Mouse (Mus musculus) retina, postnatal 7 days (tissue): ENCODE measurements around the gene Tspan13.

Source experiments
- DNase-seq: peaks from one replicate; pipeline ENCODE4 v3.0.0-alpha.2; 2012; ENCODE audit warnings: low read depth, low spot score

Tspan13 gene

DNA sequence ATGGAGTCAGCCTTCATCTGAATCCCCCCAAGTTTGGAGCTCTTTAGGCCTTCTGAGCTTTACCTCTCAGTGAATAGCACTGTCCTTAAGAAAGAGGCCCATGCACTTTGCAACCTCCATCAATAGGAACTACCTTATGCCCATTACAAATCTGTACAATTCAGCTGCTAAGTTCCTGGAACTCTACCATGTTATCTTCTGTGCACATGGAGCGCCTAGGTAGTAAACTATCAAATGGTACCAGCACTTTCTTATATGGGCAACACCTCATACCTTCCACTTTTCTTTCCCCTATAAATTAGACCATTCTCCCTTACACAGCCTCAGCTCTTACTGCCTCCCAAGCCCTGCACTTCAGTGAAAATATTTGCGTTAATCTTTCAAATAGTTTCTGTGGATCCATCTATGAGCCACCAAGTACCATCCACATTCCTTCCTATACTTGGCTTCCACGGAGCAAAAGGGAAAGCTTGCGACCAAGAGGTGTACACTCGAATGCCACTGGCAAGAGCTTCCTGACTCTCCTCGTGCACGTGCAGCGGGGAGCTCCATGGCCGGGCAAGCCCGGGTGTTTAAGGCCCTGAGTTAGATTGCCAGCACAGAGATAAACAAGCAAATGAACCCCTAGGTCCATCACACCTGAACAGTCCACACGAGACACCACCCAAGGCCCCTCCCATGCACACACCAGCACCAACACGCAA lies 11.5 kb downstream of the Tspan13 start:
- DNase-seq: no peak

DNA sequence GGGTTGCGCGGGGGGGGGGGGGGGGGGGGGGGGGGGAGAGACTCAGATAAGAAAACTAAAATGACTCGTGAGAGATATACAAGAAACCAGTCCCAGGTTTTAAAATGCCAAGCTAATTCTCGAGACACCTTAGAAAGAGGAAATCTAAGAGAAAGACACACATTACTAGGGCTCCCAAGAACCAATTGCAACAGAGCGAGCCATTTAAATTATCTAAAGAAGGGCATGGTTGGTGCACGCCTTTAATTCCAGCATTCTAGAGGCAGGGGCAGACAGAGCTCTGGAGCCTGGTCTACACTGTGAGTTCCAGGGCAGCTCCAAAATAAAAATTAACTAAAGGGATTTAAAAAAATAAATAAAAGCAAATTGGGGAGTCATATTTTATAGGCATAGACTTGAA lies 12.6 kb downstream of the Tspan13 start:
- no peak for DNase-seq

DNA sequence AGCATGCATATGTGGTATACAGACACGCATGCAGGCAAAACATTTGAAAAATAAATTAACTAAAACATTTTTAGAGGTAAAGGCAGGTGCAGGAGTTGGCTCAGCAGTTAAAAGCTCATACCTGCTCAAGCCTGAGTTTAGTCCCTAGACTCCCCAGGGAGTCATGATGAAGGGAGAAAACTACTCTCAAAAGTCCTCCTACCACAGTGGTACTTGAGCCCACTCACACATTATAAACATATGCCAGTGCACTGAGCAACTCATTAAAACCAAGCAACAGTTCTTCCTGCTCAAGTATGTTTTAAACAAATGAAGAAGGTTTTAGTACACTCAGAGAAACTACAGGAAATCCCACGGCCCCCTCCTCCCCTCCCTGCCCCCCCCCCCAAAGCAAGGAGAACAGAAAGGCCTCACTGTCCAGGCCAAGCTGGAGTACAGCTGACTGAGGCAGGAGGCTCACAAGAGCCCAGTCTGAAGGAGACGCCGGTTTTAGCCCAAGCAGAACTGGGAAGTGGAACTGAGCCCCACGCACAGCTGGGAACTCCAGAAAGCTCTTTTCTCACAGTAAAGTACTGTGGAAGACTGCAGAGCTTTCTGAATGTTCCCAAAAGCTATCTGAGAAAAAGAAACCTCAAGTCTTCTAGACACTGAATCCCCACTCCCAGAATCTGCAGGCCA lies 13.2 kb downstream of the Tspan13 start:
- DNase-seq: no peak

DNA sequence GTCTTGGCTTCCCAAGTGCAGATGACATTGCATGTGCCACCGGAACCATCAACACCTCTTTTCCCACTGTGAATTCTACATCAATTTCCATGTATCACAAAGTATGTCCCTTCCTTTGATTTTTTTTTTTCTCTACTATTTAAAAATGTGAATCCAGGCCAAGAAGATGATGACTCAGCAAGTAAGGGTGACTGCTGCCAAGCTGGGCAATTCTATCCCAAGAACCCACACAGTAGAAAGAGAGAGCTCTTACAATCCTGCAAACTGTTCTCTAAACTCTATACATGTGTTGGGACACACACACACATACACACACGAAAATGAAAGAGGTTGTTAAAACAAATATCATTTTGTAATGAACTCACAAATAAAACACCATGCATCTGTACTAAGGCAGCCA lies 15.1 kb downstream of the Tspan13 start:
- DNase-seq: no peak

DNA sequence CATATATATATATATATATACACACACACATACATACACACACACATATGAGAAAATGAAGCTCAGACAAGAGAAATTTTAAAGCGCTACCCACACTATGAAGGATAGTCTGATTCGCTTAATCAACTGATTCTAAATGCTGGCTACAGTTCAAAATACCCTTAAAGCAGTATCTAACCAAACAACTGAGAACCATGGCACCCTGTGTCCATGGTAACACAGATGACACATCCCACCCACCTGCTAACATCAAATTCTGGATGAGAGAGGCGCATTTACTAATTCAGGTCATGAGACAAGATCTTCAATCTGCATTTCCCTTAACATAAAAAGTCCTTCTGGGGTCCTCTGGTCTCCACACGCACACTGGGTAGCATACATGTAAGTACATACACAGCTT lies 16.2 kb downstream of the Tspan13 start:
- no peak for DNase-seq

DNA sequence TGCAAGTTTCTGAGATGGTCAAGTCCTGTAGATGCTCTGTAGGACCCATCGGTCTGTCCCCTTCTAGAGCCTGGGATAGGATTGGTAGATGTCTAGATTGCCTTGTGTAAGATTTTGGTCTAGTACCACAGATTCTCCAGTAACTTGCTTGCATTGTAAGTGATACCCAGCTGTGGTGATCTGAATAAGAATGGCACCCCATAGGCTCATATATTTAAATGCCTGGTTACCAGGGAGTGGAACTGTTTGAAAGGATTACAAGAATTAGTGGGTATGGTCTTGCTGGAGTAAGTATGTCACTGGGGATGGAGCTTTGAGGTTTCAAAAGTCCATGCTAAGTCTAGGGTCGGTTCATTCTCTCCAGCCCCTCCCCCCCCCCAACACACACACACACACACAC lies 21.6 kb downstream of the Tspan13 start:
- DNase-seq: no peak

DNA sequence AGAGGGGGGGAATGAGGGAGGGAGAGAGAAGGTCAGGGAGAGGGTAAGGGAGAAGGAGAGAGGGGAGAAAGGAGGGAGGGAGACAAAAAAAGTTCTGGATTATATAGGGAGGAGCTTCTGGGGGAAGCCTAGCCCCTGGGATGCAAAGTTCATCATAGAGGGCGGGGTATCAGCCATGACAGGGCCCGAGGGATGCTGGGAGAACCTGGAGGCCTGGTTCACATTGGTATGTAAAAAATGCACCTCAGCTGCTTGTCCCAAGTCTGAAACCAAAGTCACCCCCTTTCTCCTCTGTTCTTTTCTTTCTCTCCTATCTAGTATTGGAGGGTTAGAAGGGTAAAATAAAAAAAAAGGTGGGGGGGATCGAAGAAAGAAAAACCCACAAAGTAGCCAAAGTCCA lies 22.2 kb downstream of the Tspan13 start:
- DNase-seq: no peak

DNA sequence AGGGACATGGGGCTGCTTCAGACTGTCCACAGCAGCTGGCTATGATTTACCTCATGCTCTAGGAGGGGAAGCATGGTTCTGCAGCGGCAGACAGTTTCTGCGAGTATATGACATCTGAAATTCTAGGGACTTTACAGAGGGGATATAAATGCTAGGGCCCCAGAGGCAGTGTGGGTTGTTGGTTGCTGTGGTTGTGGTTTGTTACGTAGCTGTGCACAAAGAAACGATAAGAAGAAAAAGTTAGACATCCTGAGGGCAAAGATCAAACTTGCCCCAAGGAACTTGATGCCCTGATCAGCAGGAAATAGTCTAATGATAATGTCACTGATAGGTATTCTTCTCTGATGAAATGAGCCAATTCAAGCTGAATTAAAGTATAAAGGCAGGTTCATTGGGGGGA lies 22.7 kb downstream of the Tspan13 start:
- no peak for DNase-seq

DNA sequence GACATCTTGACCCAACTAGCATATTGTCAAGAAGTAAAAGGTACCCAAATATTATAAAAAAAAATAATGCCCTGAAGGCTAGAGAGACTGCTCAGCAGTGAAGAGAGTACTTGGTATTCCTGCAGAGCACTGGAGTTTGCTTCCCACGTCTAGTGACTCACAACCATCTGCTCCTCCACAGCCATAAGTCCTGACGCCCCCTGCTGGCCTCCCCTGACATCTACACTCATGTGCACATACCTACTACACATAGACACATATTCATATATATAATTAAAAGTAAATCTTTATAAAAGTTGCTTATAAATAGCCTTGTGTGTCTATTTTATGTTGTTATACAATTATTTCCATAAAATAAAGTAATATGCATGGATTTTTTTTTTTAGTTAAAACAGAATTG lies 24.5 kb downstream of the Tspan13 start:
- DNase-seq: no peak

DNA sequence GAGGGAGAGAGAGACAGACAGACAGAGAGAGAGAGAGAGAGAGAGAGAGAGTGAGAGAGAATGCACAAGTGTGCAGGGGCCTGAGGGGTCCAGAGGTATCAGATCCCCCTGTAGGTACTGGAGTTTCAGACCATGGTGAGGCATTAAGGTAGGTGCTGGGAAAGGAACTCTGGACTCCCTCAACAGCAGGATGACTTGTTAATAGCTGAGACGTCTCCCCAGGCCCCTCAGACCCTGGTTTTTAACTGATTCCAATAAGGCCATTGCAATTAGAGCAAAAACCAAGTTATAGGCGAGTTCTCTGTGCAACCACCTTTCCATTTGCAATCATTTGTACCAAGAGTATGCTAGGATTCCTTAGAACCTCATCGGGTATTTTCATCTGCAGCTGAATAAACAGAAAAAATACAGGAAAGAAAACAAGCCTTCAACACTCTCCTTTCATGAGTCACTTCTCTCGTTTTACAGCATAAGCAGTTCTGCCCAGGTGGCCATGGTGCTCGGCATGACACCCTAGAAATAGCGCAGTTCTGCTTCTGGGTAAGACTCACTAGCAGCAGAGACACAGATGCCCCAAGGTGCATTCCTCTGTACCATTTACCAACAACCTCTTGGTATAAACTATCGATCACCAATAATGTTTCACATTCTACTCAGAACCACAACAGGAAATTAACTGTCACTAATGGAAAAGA lies 28.9 kb downstream of the Tspan13 start:
- no peak for DNase-seq

DNA sequence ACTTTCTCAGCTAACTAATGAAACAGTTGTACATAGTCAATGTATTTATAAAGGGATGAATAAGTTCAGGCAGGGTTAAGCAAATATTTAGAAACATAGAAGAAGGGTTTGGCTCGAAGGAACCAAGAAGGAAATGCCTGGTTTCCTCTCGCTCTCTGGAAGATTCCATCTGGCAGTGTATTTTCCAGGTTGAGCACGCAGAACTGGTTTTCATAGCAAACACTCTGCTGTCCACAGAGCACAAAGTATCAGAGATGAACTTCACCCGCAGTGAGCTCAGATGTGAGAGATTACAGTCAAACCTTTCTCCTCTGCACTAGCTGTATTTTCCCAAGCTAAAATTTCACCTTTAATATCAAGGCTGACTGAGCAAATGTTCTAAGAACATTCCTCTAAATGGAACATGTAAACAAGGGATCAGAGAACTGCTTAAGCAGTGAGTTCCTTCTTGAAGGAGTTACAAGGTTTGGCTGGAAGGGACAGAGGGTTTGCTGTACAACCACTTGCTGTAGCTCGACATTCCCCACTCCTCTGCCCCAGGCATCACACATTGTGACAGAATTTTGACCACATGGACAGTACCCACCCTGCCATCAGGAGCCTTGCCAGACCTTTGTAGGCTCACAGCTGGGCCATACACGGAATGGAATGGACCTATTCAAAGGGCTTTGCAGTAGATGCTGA lies 33.8 kb downstream of the Tspan13 start:
- DNase-seq: no peak

DNA sequence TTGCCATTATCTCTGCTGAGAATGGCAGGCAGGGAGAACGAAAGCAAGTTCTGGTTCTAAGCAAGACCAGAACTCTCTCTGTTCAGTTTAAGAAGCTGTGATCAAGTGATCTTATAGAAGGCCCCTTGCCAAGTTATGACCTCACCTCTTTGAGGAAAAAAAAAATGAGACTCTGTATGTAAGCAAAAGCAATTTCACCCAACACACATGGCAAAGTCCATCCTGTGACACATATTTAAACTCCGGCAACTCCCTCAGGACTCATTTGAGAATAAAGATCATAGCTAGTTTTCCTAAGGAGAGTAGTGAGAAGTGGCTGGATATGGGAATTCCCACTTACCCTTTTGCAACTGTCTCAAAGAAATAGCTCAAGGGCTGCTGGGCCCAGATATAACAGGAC lies 34.7 kb downstream of the Tspan13 start:
- DNase-seq: no peak

DNA sequence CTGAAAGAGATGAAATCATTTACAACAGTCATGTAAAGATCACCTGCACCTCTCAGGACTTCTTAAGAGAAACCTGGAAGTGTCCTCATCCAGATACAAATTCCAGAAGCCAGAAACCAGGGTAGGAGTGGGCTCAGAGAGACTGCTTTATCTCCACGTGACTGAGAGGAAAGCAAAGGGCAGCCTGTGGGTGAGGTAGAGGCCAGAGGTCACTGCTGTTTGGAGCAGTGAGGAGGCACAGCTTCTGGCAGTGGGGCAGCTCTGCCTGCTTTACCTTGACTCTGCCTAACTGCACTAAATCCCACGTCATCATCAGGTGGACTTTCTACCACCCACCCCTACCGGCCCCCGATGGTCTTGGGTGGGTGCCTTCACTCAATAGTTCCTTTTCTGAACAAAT lies 37.6 kb downstream of the Tspan13 start:
- DNase-seq: no peak

DNA sequence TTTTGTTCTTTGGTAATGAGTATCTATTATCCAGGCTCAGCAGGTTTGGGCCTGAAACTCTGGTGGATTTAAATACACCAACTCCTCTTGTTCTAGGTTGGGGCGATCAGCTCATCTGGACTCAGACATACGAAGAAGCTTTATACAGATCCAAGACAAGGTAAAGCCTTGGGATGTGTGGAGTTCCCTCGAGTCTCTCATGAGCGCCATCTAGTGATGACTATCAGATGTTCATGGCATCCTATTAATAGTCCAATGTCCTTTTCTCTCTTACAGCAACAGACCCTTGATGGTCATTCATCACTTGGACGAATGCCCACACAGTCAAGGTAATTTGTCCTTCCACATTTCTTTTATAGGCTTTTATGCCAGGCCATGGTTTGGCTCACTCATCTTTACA lies 46.5 kb downstream of the Tspan13 start:
- peak; percentile 32 for DNase-seq

DNA sequence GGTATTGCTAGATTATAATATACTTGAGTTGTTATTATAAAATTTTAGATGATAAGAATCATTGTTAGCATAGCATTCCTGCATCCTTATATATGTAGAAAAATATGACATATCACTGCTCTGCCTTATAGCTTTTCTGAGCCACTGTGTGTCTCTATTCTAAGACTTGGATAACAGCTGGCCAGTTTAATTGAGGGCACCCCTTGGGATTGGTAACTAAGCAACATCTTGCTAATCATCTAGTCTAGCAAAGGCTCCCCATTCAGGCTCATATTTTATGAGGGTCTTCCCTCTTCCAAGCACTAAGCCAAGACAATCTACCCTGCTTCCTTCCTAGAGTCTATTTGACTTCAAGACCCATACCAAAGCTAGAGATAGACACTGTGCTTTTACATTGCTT lies 48.2 kb downstream of the Tspan13 start:
- DNase-seq: no peak

DNA sequence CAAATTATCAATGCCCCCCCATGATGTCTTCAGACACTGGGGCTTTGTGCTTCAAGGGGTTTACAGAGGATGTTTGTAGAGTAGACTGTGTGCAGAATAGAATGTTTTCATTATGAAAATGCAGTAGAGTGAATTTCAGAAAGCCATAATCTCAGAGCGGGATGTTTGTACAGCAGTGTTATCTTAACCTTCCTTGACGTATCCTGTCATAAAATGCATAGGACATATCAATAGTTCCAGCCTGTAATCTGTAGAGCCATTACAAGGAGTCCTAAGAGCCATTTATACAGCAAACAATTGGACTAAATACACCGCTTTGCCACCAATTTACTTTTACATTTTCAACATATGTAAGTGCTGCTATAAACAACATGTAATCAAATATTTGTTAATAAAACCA lies 48.7 kb downstream of the Tspan13 start:
- DNase-seq: no peak

DNA sequence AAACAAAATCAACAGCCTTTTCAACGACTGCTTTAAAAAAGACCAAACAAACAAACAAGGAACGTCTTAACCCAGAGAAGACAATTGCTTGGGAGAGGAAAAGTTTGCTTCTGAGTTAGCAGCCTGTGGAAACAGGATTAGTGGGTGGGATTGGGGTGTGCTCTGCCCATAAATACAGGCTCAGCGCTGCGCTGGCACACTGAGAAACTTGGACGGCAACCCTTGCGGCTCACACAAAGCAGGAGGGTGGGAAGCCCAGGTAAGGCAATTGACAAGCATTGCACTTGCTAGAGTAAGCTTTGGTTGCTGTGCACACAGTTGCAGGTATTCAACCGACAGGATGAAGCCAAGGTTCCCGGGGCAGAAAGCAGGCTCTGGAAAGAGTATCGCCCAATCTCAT lies 49.6 kb downstream of the Tspan13 start, which contains the start of gene Agr2:
Agr2 (plus strand) TSS at position 197 of the 400 bp plus-strand sequence.
- DNase-seq: no peak

DNA sequence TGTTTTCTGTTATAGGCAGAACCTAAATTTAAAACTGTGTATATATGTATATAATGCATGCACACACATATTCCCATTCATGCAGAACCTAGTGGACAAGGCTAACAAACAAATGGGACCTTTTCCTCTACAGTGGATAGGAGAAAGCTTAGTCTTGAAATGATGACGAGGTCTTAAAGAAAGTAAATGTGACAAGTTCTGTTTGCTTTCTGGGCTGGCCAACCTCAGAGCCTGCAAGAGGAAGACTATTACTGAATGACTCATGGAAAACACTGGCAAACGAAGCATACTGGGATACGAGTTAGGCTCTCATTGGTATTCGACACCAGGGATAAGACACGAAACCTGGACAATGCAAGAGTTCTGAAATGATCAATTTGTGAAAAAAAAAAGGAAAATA lies 57.6 kb downstream of the Tspan13 start:
- DNase-seq: no peak

DNA sequence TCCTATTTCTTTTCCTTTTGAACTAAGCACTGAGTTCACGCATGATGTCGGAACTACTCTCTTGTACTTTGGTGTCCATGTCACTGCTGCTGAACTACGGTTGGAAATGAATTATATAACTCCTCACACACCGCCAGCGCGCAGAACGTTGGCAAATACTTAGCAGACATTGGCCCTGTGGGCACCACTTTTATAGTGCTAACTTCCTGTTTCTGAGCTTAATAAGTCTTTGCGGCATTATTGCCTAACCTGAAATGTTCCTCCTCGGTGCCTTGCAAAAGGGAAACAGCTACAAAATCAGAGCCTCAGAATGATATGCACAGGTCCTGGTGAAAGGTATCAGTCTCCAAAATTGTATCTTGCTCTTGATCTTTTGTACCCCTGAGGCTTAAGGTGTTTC lies 58.8 kb downstream of the Tspan13 start:
- DNase-seq: no peak

DNA sequence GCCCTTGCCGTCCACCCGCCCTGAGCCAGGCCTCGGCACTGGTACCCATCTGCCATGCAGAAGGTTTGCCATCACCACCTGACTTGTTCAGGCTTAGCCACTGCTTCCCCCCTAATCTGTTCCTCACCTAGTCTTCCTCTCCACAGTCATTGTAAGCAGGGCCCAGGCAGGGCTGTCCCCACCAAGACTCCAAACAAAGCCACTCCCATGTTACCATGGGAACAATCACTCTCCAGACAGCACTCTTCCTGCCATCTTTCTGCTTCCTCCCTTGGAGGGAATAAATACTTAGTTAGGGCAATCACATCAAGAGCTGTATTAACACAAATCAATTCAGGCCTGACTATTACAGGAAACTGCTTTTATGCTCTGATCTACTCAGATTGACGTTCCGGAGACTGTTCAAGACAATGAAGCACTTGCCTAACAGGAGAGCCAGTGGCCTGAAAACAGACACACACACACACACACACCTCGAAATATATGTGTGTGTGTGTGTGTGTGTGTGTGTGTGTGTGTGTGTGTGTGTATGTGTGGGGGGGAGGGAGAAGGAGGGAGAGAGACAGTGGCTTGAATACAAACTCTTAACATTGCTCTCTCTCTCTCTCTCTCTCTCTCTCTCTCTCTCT lies 60.5 kb downstream of the Tspan13 start:
- DNase-seq: no peak

DNA sequence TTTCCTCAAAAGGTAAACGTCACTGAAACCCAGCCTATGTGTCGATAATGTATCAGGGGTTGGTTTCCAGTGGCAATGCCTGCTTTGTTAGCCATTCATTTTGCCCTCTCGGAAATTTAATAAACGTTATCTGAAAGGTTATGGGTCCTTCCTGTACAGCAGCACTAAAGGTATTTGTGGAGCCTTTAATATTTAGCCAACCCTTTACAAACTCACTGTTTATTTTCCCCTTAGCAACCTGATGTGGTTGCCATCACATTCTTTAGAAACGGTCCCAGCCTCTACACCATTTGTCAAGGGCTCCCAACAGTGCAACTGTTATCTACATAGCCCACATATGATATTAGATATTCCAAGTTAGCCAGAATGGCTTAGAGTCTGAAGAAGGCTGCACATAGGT lies 62.7 kb downstream of the Tspan13 start:
- no peak for DNase-seq
